Mouse (Mus musculus): ENCODE results near the gene Acot6. TPM values are rescaled to one million over a fixed set of nuclear protein-coding genes. Genes with fewer than 3 reads are reported as not detected.

Gene Acot6
- polyA plus RNA-seq, 1 experiment from 2014 or later: 0.40 TPM

DNA sequence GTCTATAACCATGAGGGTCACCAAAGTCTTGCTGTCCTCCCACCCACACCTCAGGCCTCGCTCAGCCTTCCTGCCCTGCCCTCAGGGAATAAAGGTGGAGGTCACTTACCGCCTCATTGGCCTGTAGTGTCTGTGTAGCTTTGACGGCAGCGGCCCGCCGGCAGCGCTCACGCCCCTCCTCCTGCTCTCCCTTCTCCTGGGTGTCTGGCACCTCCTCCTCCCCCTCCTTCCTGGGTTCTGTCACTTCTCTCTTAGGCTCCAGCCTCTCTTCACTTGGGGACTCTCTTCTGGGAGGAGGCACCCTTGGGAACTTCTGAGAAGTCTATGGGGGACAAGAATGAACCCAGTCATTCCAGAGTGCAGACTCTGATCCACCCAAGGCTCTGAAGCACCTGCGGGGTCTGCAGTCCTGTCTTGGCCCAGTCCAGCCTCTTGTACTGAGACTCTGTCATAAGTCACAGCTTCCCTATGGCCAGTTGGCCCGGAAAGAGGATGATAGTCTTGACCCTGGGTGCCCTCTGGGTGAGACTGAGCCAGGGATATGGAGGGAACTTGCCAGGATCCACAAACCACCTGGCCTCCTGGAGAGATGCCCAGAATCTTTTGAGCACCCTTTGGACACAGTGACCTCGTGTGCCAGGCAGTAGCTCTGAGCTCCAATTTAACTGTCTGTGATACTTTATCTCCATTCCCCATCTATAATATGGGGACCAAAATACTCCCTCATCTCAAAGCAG, 54.5 kb downstream of the Acot6 start:
- Histone ChIP-seq H3K27ac (peak overlapping the region; percentile 2; the same call in 1 of the 2 replicates), H3K4me3 (replicated peaks) (no peak overlapping the region), H3K4me2 (no peak overlapping the region), H3K9ac (no peak overlapping the region), H3K36me3 (peaks cover 94% of the 10 kb centered on the region), H3K9me3 (replicated peaks) (no peaks in the 10 kb centered on the region), H3K4me1 (replicated peaks) (peaks cover 52% of the 10 kb centered on the region), H3K27me3 (no peaks in the 10 kb centered on the region)
- no peak for ATAC-seq (ENCODE audit: low read depth)
- no peak for DNase-seq
- WGBS (ENCODE audit: insufficient replicate concordance): 75% methylated on average over 11 of the region's 11 CpGs

- 76% methylated on average over 2 of the region's 2 CpGs for WGBS (ENCODE audit: insufficient replicate concordance)
- Histone ChIP-seq H3K4me2 (no peak overlapping the region), H3K27ac (no peak overlapping the region), H3K4me1 (replicated peaks) (peaks cover 51% of the 10 kb centered on the region), H3K27me3 (no peaks in the 10 kb centered on the region), H3K36me3 (peaks cover 94% of the 10 kb centered on the region), H3K9me3 (replicated peaks) (no peaks in the 10 kb centered on the region), H3K9ac (no peak overlapping the region), H3K4me3 (replicated peaks) (no peak overlapping the region)
- DNase-seq (no peak), ATAC-seq (ENCODE audit: low read depth) (no peak)
Measured at GRCm38 (mm10) chr12:84155523-84155871, 55.0 kb downstream of the Acot6 start.

DNA sequence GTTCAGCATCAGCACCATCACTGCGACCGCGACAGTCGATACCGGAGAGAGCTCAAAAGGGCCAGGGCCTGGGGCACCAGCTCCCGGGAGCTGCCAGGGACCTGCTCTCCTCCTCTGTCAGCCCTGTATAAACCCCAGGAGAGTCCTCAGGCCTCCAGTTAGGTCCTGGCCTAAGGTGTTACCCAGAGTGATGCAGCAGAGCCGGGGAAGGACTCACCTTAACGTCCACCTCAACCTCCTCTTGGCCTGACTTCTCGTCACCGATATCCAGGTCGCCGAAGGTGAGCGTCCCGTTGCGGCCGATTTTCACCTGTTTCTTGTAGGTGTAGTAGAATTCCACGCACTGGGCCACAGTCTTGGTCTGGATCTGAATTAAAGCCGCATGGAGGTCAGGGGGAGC, 55.8 kb downstream of the Acot6 start:
- DNase-seq: no peak
- Histone ChIP-seq H3K27me3 (no peaks in the 10 kb centered on the region), H3K4me3 (replicated peaks) (no peak overlapping the region), H3K27ac (no peak overlapping the region; the same call in 1 of the 2 replicates), H3K9me3 (replicated peaks) (no peaks in the 10 kb centered on the region), H3K4me1 (replicated peaks) (peaks cover 51% of the 10 kb centered on the region), H3K4me2 (no peak overlapping the region), H3K36me3 (peaks cover 96% of the 10 kb centered on the region), H3K9ac (no peak overlapping the region)
- 94% methylated on average over 18 of the region's 18 CpGs for WGBS (ENCODE audit: insufficient replicate concordance)
- no peak for ATAC-seq (ENCODE audit: low read depth)

DNA sequence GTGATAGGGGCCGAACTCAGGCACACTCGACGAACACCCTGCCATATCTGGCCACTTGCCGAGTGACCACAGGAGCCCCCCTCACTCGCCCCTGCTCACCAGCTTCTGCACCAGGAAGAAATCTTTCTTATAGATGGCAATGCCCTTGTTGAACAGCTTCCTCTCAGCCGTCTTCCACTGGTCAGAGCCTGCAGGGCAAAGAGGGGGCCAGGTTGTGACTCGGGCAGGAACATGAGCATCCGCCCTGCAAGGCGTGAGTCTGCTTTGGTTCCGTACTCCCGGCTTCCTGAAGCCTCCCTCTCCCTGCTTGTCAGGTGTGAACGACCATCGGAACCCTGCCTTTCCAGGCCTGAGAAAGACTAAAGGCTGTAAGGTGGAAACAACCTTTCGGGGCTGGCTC, 57.7 kb downstream of the Acot6 start:
- no peaks in the 10 kb centered on the region for H3K27me3 ChIP-seq
- no peak overlapping the region for H3K9ac ChIP-seq
- ATAC-seq (ENCODE audit: low read depth) (no peak), DNase-seq (no peak)
- 78% methylated on average over 14 of the region's 14 CpGs for WGBS (ENCODE audit: insufficient replicate concordance)
- H3K4me1 ChIP-seq (replicated peaks): peaks cover 49% of the 10 kb centered on the region
- H3K4me3 ChIP-seq (replicated peaks): no peak overlapping the region
- H3K4me2 ChIP-seq: no peak overlapping the region
- H3K36me3 ChIP-seq: peaks cover 93% of the 10 kb centered on the region
- H3K27ac ChIP-seq: peak overlapping the region; percentile 34; the same call in 1 of the 2 replicates
- H3K9me3 ChIP-seq (replicated peaks): no peaks in the 10 kb centered on the region

DNA sequence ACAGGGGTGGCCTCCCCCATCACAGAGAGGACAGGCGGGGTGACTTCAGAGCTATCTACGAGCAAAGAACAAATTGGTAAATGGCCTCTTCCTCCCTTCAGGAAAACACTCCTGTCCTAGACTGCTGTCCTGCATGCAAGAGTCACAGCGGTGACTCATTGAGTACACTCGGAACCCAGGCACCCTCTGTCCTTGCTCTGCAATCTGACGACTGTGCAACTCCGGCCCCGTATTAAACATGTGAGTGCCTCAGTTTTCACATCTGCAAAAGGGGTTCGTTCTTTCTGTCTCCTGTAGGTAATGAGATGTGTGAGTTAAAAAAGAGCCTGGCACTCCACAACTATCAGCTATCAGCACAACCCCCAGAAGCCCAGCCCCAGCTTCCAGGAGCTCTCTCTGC, 60.0 kb downstream of the Acot6 start:
- H3K9ac ChIP-seq: no peak overlapping the region
- no peaks in the 10 kb centered on the region for H3K27me3 ChIP-seq
- 0 out of 2 replicates have a peak overlapping the region, but pooled peaks have one; percentile 37 for H3K4me2 ChIP-seq
- ATAC-seq (ENCODE audit: low read depth): no peak
- no peak overlapping the region for H3K4me3 ChIP-seq (replicated peaks)
- no peaks in the 10 kb centered on the region for H3K9me3 ChIP-seq (replicated peaks)
- H3K4me1 ChIP-seq (replicated peaks): peaks cover 47% of the 10 kb centered on the region
- no peak for DNase-seq
- H3K36me3 ChIP-seq: peaks cover 92% of the 10 kb centered on the region
- WGBS (ENCODE audit: insufficient replicate concordance): 88% methylated on average over 8 of the region's 8 CpGs
- H3K27ac ChIP-seq: no peak overlapping the region

Other genes with a start within 250 kb of the Acot6 start
- gene Numb, start 178.7 kb upstream of the Acot6 start, polyA plus RNA-seq (2015; fragmentation: Nextera tagmentation; extraction: Ambion mirVana): 11.8 and 16.3 TPM in 2 replicates
- 9.3 and 9.8 TPM in 2 replicates for gene Riox1, start 150.0 kb upstream of the Acot6 start, polyA plus RNA-seq (2015; fragmentation: Nextera tagmentation; extraction: Ambion mirVana)
- gene Heatr4, start 115.8 kb upstream of the Acot6 start, polyA plus RNA-seq (2015; fragmentation: Nextera tagmentation; extraction: Ambion mirVana): not detected in 2 replicates
- gene Acot2, start 112.8 kb upstream of the Acot6 start, polyA plus RNA-seq (2015; fragmentation: Nextera tagmentation; extraction: Ambion mirVana): 14.7 and 16.1 TPM in 2 replicates
- gene Acot1, start 91.2 kb upstream of the Acot6 start, polyA plus RNA-seq (2015; fragmentation: Nextera tagmentation; extraction: Ambion mirVana): 28.2 and 34.7 TPM in 2 replicates
- 6.7 and 7.9 TPM in 2 replicates for gene Acot4, start 62.3 kb upstream of the Acot6 start, polyA plus RNA-seq (2015; fragmentation: Nextera tagmentation; extraction: Ambion mirVana)
- 0.46 TPM in 1 of 2 replicates, not detected in the other for gene Gm49366, start 61.7 kb upstream of the Acot6 start, polyA plus RNA-seq (2015; fragmentation: Nextera tagmentation; extraction: Ambion mirVana)
- 4.2 and 4.7 TPM in 2 replicates for gene Acot3, start 48.5 kb upstream of the Acot6 start, polyA plus RNA-seq (2015; fragmentation: Nextera tagmentation; extraction: Ambion mirVana)
- not detected in 2 replicates for gene Acot5, start 31.3 kb upstream of the Acot6 start, polyA plus RNA-seq (2015; fragmentation: Nextera tagmentation; extraction: Ambion mirVana)
- 0.23 and 0.27 TPM in 2 replicates for gene Dnal1, start 13.7 kb downstream of the Acot6 start, polyA plus RNA-seq (2015; fragmentation: Nextera tagmentation; extraction: Ambion mirVana)
- gene Pnma1, start 47.8 kb downstream of the Acot6 start, polyA plus RNA-seq (2015; fragmentation: Nextera tagmentation; extraction: Ambion mirVana): 0.14 TPM in 1 of 2 replicates, not detected in the other
- 3.7 and 4.4 TPM in 2 replicates for gene Elmsan1, start 118.2 kb downstream of the Acot6 start, polyA plus RNA-seq (2015; fragmentation: Nextera tagmentation; extraction: Ambion mirVana)
- 29.3 and 36.5 TPM in 2 replicates for gene Ptgr2, start 184.6 kb downstream of the Acot6 start, polyA plus RNA-seq (2015; fragmentation: Nextera tagmentation; extraction: Ambion mirVana)
- 44.5 and 49.1 TPM in 2 replicates for gene Zfp410, start 216.2 kb downstream of the Acot6 start, polyA plus RNA-seq (2015; fragmentation: Nextera tagmentation; extraction: Ambion mirVana)

Data from liver, embryonic 13.5 days (tissue).